Mouse (Mus musculus): Measurements from ENCODE around the gene Gm49354. TPM values are rescaled to one million over a fixed set of nuclear protein-coding genes. Genes with fewer than 3 reads are reported as not detected.
"Not testable (repeated sequence)": the region's sequence is repeated elsewhere in the genome, so short reads cannot be mapped to it uniquely, and the experiment has no call there.

The Gm49354 gene
- polyA plus RNA-seq, 1 experiment: not detected

- Histone ChIP-seq H3K4me3 (ENCODE audit: insufficient read depth, poor library complexity, severe bottlenecking) (no peak overlapping the region), H3K36me3 (ENCODE audit: control insufficient read depth, insufficient read depth) (no peaks in the 10 kb centered on the region), H3K27me3 (ENCODE audit: control insufficient read depth, insufficient read depth, insufficient read length) (peaks cover 60% of the 10 kb centered on the region)
These were observed 55.7 kb downstream of the Gm49354 start for GRCm38 (mm10) chr13:59726139-59726867.

GRCm38 (mm10) chr13:59722089-59722488, 60.0 kb downstream of the Gm49354 start:
- H3K79me3 ChIP-seq (ENCODE audit: low read depth); H3ac ChIP-seq (ENCODE audit: control insufficient read depth, insufficient read length, low read depth); H3K4me3 ChIP-seq (ENCODE audit: insufficient read depth, poor library complexity, severe bottlenecking); H3K79me2 ChIP-seq (ENCODE audit: control insufficient read depth, insufficient read depth); H3K36me3 ChIP-seq (ENCODE audit: control insufficient read depth, insufficient read depth): not testable (repeated sequence)
- peaks cover 49% of the 10 kb centered on the region for H3K27me3 ChIP-seq (ENCODE audit: control insufficient read depth, insufficient read depth, insufficient read length)

More at GRCm38 (mm10) chr13:59726139-59726867, 55.7 kb downstream of the Gm49354 start:
- Histone ChIP-seq H3K79me2 (ENCODE audit: control insufficient read depth, insufficient read depth) (no peaks in the 10 kb centered on the region), H3K79me3 (ENCODE audit: low read depth) (no peaks in the 10 kb centered on the region), H3ac (ENCODE audit: control insufficient read depth, insufficient read length, low read depth) (no peak overlapping the region)
- TF ChIP-seq USF1 (IDR thresholded peaks at IDR 0.05; ENCODE audit: low read depth) (no peak), CTCF (IDR thresholded peaks at IDR 0.05; ENCODE audit: control insufficient read depth, insufficient read depth, insufficient read length) (no peak), CEBPB (IDR thresholded peaks at IDR 0.05; ENCODE audit: low read depth) (no peak), FOSL1 (IDR thresholded peaks at IDR 0.05; ENCODE audit: insufficient read depth, low read length, poor library complexity, severe bottlenecking) (no peak), MAX (IDR thresholded peaks at IDR 0.05) (no peak), MYOG (IDR thresholded peaks at IDR 0.05; ENCODE audit: control insufficient read depth, extremely low read depth, insufficient read length) (no peak), MYOD1 (IDR thresholded peaks at IDR 0.05; ENCODE audit: control insufficient read depth, insufficient read length, low read depth) (no peak)

GRCm38 (mm10) chr13:59719475-59719874, 62.6 kb downstream of the Gm49354 start:
- no peak overlapping the region for H3ac ChIP-seq (ENCODE audit: control insufficient read depth, insufficient read length, low read depth)
- no peaks in the 10 kb centered on the region for H3K79me3 ChIP-seq (ENCODE audit: low read depth)
- H3K36me3 ChIP-seq (ENCODE audit: control insufficient read depth, insufficient read depth): no peaks in the 10 kb centered on the region
- no peak overlapping the region for H3K4me3 ChIP-seq (ENCODE audit: insufficient read depth, poor library complexity, severe bottlenecking)
- no peaks in the 10 kb centered on the region for H3K79me2 ChIP-seq (ENCODE audit: control insufficient read depth, insufficient read depth)
- TF ChIP-seq FOSL1 (IDR thresholded peaks at IDR 0.05; ENCODE audit: insufficient read depth, low read length, poor library complexity, severe bottlenecking): no peak
- no peak for TF ChIP-seq MYOG (IDR thresholded peaks at IDR 0.05; ENCODE audit: control insufficient read depth, extremely low read depth, insufficient read length)
- peaks cover 36% of the 10 kb centered on the region for H3K27me3 ChIP-seq (ENCODE audit: control insufficient read depth, insufficient read depth, insufficient read length)

DNA sequence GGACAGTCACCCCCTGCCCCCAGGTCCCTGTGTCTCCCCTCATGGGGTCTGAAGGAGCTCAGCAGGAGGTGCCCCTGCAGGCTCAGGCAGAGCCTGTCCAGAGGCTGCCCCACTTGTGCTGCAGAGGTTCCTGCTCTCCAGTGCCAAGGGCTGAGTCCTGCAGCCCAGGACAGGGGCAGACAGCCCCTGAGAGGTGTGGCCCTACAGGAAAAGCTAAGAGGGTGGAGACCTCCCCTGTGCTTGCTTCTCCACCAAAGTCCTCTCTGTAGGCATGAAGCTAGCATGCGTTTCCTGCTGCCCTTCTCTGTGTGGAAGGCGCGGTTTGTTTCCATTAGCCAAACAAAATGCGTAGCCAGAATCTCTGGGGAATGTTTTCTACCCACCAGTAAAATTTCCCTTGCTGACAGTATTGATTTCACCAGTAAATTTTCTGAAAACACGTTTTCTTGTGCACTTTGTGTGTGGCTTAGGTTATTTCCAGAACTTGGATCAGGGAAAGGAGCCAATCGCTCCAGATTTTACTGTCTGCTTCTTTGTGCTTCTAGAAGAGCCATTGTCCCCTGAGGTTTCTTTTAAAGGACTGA, 63.1 kb downstream of the Gm49354 start:
- not testable (repeated sequence) for H3K79me3 ChIP-seq (ENCODE audit: low read depth); H3K79me2 ChIP-seq (ENCODE audit: control insufficient read depth, insufficient read depth)
- H3K27me3 ChIP-seq (ENCODE audit: control insufficient read depth, insufficient read depth, insufficient read length): peaks cover 36% of the 10 kb centered on the region

GRCm38 (mm10) chr13:59713710-59714109, 68.3 kb downstream of the Gm49354 start:
- TF ChIP-seq MYOD1 (IDR thresholded peaks at IDR 0.05; ENCODE audit: control insufficient read depth, insufficient read length, low read depth) (no peak), USF1 (IDR thresholded peaks at IDR 0.05; ENCODE audit: low read depth) (no peak), FOSL1 (IDR thresholded peaks at IDR 0.05; ENCODE audit: insufficient read depth, low read length, poor library complexity, severe bottlenecking) (no peak), MAX (IDR thresholded peaks at IDR 0.05) (no peak), MYOG (IDR thresholded peaks at IDR 0.05; ENCODE audit: control insufficient read depth, extremely low read depth, insufficient read length) (no peak), CTCF (IDR thresholded peaks at IDR 0.05; ENCODE audit: control insufficient read depth, insufficient read depth, insufficient read length) (no peak), CEBPB (IDR thresholded peaks at IDR 0.05; ENCODE audit: low read depth) (no peak)
- no peaks in the 10 kb centered on the region for H3K79me3 ChIP-seq (ENCODE audit: low read depth)
- H3K36me3 ChIP-seq (ENCODE audit: control insufficient read depth, insufficient read depth): no peaks in the 10 kb centered on the region
- H3ac ChIP-seq (ENCODE audit: control insufficient read depth, insufficient read length, low read depth): no peak overlapping the region
- peaks cover 22% of the 10 kb centered on the region for H3K27me3 ChIP-seq (ENCODE audit: control insufficient read depth, insufficient read depth, insufficient read length)
- no peaks in the 10 kb centered on the region for H3K79me2 ChIP-seq (ENCODE audit: control insufficient read depth, insufficient read depth)
- H3K4me3 ChIP-seq (ENCODE audit: insufficient read depth, poor library complexity, severe bottlenecking): no peak overlapping the region

More for the DNA sequence above, 63.1 kb downstream of the Gm49354 start:
- not testable (repeated sequence) for H3K4me3 ChIP-seq (ENCODE audit: insufficient read depth, poor library complexity, severe bottlenecking); H3K36me3 ChIP-seq (ENCODE audit: control insufficient read depth, insufficient read depth); H3ac ChIP-seq (ENCODE audit: control insufficient read depth, insufficient read length, low read depth)

- not testable (repeated sequence) for H3K79me2 ChIP-seq (ENCODE audit: control insufficient read depth, insufficient read depth); H3K4me3 ChIP-seq (ENCODE audit: insufficient read depth, poor library complexity, severe bottlenecking); H3ac ChIP-seq (ENCODE audit: control insufficient read depth, insufficient read length, low read depth); H3K79me3 ChIP-seq (ENCODE audit: low read depth); H3K36me3 ChIP-seq (ENCODE audit: control insufficient read depth, insufficient read depth)
- peaks cover 24% of the 10 kb centered on the region for H3K27me3 ChIP-seq (ENCODE audit: control insufficient read depth, insufficient read depth, insufficient read length)
These were observed 70.1 kb downstream of the Gm49354 start, which contains the start of gene Spata31d1b for GRCm38 (mm10) chr13:59711984-59712383. Gene Spata31d1b, plus strand, starts transcription at chr13:59712284.
